8 mouse cellular contexts compared by ENCODE assay signal in the genomic region with DNA sequence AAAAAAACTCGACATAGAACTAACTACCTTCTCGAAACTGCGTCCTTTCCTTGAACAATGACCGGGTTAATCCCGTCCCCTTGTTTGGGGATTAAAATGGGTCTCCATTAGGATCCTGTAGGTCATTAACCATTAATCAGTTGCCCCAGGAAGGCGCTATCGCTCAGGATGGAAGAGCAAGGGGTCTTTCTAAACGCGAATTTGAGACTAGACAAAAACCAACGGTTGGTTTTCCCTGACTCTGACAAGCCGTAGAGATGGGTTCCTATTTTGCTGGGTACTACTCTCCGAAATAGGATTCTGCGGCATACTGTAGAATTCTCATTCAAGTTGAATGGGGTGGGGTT. TPM values are rescaled to one million over a fixed set of nuclear protein-coding genes. Genes with fewer than 3 reads are reported as not detected.
DNase-seq lines count a peak whose midpoint lies in the region; ATAC-seq and TF ChIP-seq lines count a peak whose summit lies in the region.

No protein-coding gene starts in this region.

- H3K4me3 ChIP-seq in heart, adult 2 months = peak overlapping the region; percentile 99
- peak overlapping the region; percentile 6; the same call in 1 of the 2 replicates for H3K4me3 ChIP-seq in thymus, adult 2 months (ENCODE audit: control insufficient read depth, insufficient read depth, low read length)
- H3K4me3 ChIP-seq in limb, embryonic 15.5 days = peak overlapping the region; percentile 78
- H3K4me3 ChIP-seq in stomach, postnatal 0 days (ENCODE audit: low read depth, low read length) = peak overlapping the region; percentile 82

- peak; percentile 18; the same call in 1 of the 2 replicates for TF ChIP-seq CTCF in heart, adult 2 months (IDR thresholded peaks at IDR 0.05)
- TF ChIP-seq CTCF in thymus, adult 2 months (IDR thresholded peaks at IDR 0.05; ENCODE audit: borderline replicate concordance, control insufficient read depth, extremely low read depth, insufficient read depth, low read length, poor library complexity) = no peak
- TF ChIP-seq CTCF in stomach, postnatal 0 days (IDR thresholded peaks at IDR 0.05; ENCODE audit: low read depth) = no peak; the same call in none of the 2 replicates

- no peak for ATAC-seq in limb, embryonic 15.5 days (ENCODE audit: insufficient number of reproducible peaks, low FRiP score, low TSS enrichment, low read depth)
- no peak for ATAC-seq in stomach, postnatal 0 days (ENCODE audit: low FRiP score, low TSS enrichment)
- no peak for ATAC-seq in cerebellum, adult (ENCODE audit: insufficient number of reproducible peaks, low FRiP score, low TSS enrichment)
- ATAC-seq in granulocyte monocyte progenitor cell, adult 5-6 weeks (replicated peaks; ENCODE audit: poor library complexity, severe bottlenecking) = no peak

- H3K27me3 ChIP-seq in heart, adult 2 months (ENCODE audit: control insufficient read depth, insufficient read depth, low read length) = no peaks in the 10 kb centered on the region
- no peaks in the 10 kb centered on the region for H3K27me3 ChIP-seq in thymus, adult 2 months (ENCODE audit: control insufficient read depth, insufficient read depth, low read length)
- no peaks in the 10 kb centered on the region for H3K27me3 ChIP-seq in limb, embryonic 15.5 days
- H3K27me3 ChIP-seq in stomach, postnatal 0 days (ENCODE audit: control insufficient read depth, insufficient read depth, low read length) = no peaks in the 10 kb centered on the region

- no peak for TF ChIP-seq POLR2A in heart, adult 2 months (IDR thresholded peaks at IDR 0.05; ENCODE audit: insufficient read depth, low read depth, low read length)
- TF ChIP-seq POLR2A in thymus, adult 2 months (IDR thresholded peaks at IDR 0.05; ENCODE audit: control insufficient read depth, extremely low read depth, insufficient read depth, low read length, poor library complexity) = no peak

- peaks cover 10% of the 10 kb centered on the region for H3K36me3 ChIP-seq in heart, adult 2 months (ENCODE audit: control insufficient read depth, insufficient read depth, low read length)
- H3K36me3 ChIP-seq in thymus, adult 2 months (ENCODE audit: control insufficient read depth, insufficient read depth, low read length) = peaks cover 7% of the 10 kb centered on the region
- peaks cover 17% of the 10 kb centered on the region for H3K36me3 ChIP-seq in limb, embryonic 15.5 days
- peaks cover 3% of the 10 kb centered on the region; the same call in 1 of the 2 replicates for H3K36me3 ChIP-seq in stomach, postnatal 0 days (ENCODE audit: control insufficient read depth, insufficient read depth, low read length)

- H3K9ac ChIP-seq in heart, adult 2 months (ENCODE audit: low read depth, low read length) = peak overlapping the region; percentile 66
- peak overlapping the region; percentile 78 for H3K9ac ChIP-seq in limb, embryonic 15.5 days
- H3K9ac ChIP-seq in stomach, postnatal 0 days (ENCODE audit: low read length) = peak overlapping the region; percentile 89

- no peaks in the 10 kb centered on the region for H3K9me3 ChIP-seq in limb, embryonic 15.5 days
- H3K9me3 ChIP-seq in stomach, postnatal 0 days (ENCODE audit: control insufficient read depth, low read length) = no peaks in the 10 kb centered on the region

- no peak for TF ChIP-seq EP300 in heart, adult 2 months (IDR thresholded peaks at IDR 0.05; ENCODE audit: insufficient read depth, low read depth, low read length)
- no peak for TF ChIP-seq EP300 in stomach, postnatal 0 days (optimal IDR thresholded peaks at IDR 0.05)

- H3K27ac ChIP-seq in heart, adult 2 months = peak overlapping the region; percentile 83
- no peak overlapping the region for H3K27ac ChIP-seq in thymus, adult 2 months (ENCODE audit: control insufficient read depth, insufficient read depth, low read length)
- H3K27ac ChIP-seq in limb, embryonic 15.5 days = peak overlapping the region; percentile 81; the same call in 1 of the 2 replicates
- H3K27ac ChIP-seq in stomach, postnatal 0 days (replicated peaks) = peak overlapping the region; percentile 84; the same call in 1 of the 2 replicates

- peak overlapping the region; percentile 52 for H3K4me2 ChIP-seq in limb, embryonic 15.5 days
- H3K4me2 ChIP-seq in stomach, postnatal 0 days (replicated peaks; ENCODE audit: low read depth) = peak overlapping the region; percentile 49

- WGBS in heart, adult 2 months = 6% methylated on average over 13 of the region's 13 CpGs
- WGBS in thymus, adult 2 months = 5% methylated on average over 13 of the region's 13 CpGs
- 5% methylated on average over 13 of the region's 13 CpGs for WGBS in limb, embryonic 15.5 days
- WGBS in stomach, postnatal 0 days = 8% methylated on average over 13 of the region's 13 CpGs

- H3K4me1 ChIP-seq in heart, adult 2 months (ENCODE audit: control insufficient read depth, insufficient read depth, low read length) = peaks cover 3% of the 10 kb centered on the region
- peaks cover under 1% of the 10 kb centered on the region; the same call in 1 of the 2 replicates for H3K4me1 ChIP-seq in thymus, adult 2 months (replicated peaks; ENCODE audit: control insufficient read depth, insufficient read depth, low read length)
- peaks cover 9% of the 10 kb centered on the region for H3K4me1 ChIP-seq in limb, embryonic 15.5 days
- H3K4me1 ChIP-seq in stomach, postnatal 0 days (replicated peaks; ENCODE audit: control insufficient read depth, insufficient read depth) = no peaks in the 10 kb centered on the region

- DNase-seq in heart, adult 2 months = no peak
- no peak for DNase-seq in heart, postnatal 36 days
- no peak for DNase-seq in thymus, adult 2 months
- no peak for DNase-seq in thymus, postnatal 0 days (ENCODE audit: low spot score)
- no peak for DNase-seq in stomach, postnatal 0 days (ENCODE audit: low spot score)

- intact Hi-C loops in heart, adult 2 months (cut with DNase I) = no loop called here
- intact Hi-C loops in heart, postnatal 36 days (cut with DNase I) = loop anchor here (1.0 to 2.0 kb wide), 2 partner anchors 218 to 339 kb away; no protein-coding TSS in a partner anchor

- H3K79me2 ChIP-seq in heart, adult 2 months (replicated peaks; ENCODE audit: control insufficient read depth, insufficient read depth, low read length) = no peaks in the 10 kb centered on the region

RNA-seq across cellular contexts. Expression of a gene that starts 0.3 kb away (rescaled TPM):
- total RNA-seq in heart, adult 2 months (2021) = 10 to 100 TPM; 21.9 to 22.7 TPM
- 3.8 and 10.5 TPM in 2 replicates for polyA plus RNA-seq in heart, adult 2 months (2012; rRNA removed)
- total RNA-seq in heart, postnatal 36 days (2021) = 10 to 100 TPM; 22.3 to 24.1 TPM
- 7.3 and 8.5 TPM in 2 replicates for polyA plus RNA-seq in thymus, adult 2 months (2012; rRNA removed)
- 84.3 and 93.2 TPM in 2 replicates for polyA plus RNA-seq in thymus, postnatal 0 days (2015; fragmentation: Nextera tagmentation; extraction: Ambion mirVana)
- 84.7 and 88.7 TPM in 2 replicates for polyA plus RNA-seq in limb, embryonic 15.5 days (2015; fragmentation: Nextera tagmentation; extraction: Ambion mirVana)
- 46.5 and 50.0 TPM in 2 replicates for polyA plus RNA-seq in stomach, postnatal 0 days (2015; fragmentation: Nextera tagmentation; extraction: Ambion mirVana)
- 51.7 and 51.9 TPM in 2 replicates for total RNA-seq in granulocyte monocyte progenitor cell, adult 5-6 weeks (2014; fragmentation: Nextera tagmentation)
- 119 and 139 TPM in 2 replicates for total RNA-seq in granulocyte monocyte progenitor cell, adult 5-6 weeks (2017)

RNA-seq across cellular contexts. Expression of a gene that starts 14.7 kb away (rescaled TPM):
- total RNA-seq in heart, adult 2 months (2021) = 10 to 100 TPM; 35.0 to 38.7 TPM
- polyA plus RNA-seq in heart, adult 2 months (2012; rRNA removed) = 30.3 and 32.9 TPM in 2 replicates
- 10 to 100 TPM; 37.2 to 39.8 TPM for total RNA-seq in heart, postnatal 36 days (2021)
- 226 and 341 TPM in 2 replicates for polyA plus RNA-seq in thymus, adult 2 months (2012; rRNA removed)
- 93.8 and 123 TPM in 2 replicates for polyA plus RNA-seq in thymus, postnatal 0 days (2015; fragmentation: Nextera tagmentation; extraction: Ambion mirVana)
- polyA plus RNA-seq in limb, embryonic 15.5 days (2015; fragmentation: Nextera tagmentation; extraction: Ambion mirVana) = 59.8 and 73.7 TPM in 2 replicates
- 97.8 and 116 TPM in 2 replicates for polyA plus RNA-seq in stomach, postnatal 0 days (2015; fragmentation: Nextera tagmentation; extraction: Ambion mirVana)
- total RNA-seq in granulocyte monocyte progenitor cell, adult 5-6 weeks (2014; fragmentation: Nextera tagmentation) = 84.7 and 85.7 TPM in 2 replicates
- total RNA-seq in granulocyte monocyte progenitor cell, adult 5-6 weeks (2017) = 148 and 154 TPM in 2 replicates

RNA-seq across cellular contexts. Expression of a gene that starts 15.0 kb away (rescaled TPM):
- under 1 TPM; 0.39 to 0.84 TPM for total RNA-seq in heart, adult 2 months (2021)
- polyA plus RNA-seq in heart, adult 2 months (2012; rRNA removed) = 0.80 TPM in 1 of 2 replicates, not detected in the other
- not detected for total RNA-seq in heart, postnatal 36 days (2021)
- 1.1 and 2.8 TPM in 2 replicates for polyA plus RNA-seq in thymus, adult 2 months (2012; rRNA removed)
- polyA plus RNA-seq in thymus, postnatal 0 days (2015; fragmentation: Nextera tagmentation; extraction: Ambion mirVana) = 2.4 and 2.9 TPM in 2 replicates
- 1.8 and 2.4 TPM in 2 replicates for polyA plus RNA-seq in limb, embryonic 15.5 days (2015; fragmentation: Nextera tagmentation; extraction: Ambion mirVana)
- 2.4 and 4.1 TPM in 2 replicates for polyA plus RNA-seq in stomach, postnatal 0 days (2015; fragmentation: Nextera tagmentation; extraction: Ambion mirVana)
- not detected in 2 replicates for total RNA-seq in granulocyte monocyte progenitor cell, adult 5-6 weeks (2014; fragmentation: Nextera tagmentation)
- not detected in 2 replicates for total RNA-seq in granulocyte monocyte progenitor cell, adult 5-6 weeks (2017)

Comparison
In these comparisons a context has a peak if more than half of its experiments do, and no peak if none do; other contexts are left out.
1. H3K4me3 ChIP-seq: peak in every context shown above with its lines; median percentile 99 in heart, adult 2 months; 82 in stomach, postnatal 0 days; 78 in limb, embryonic 15.5 days; 6 in thymus, adult 2 months.